Comparison of ENCODE assay signal across 8 mouse cellular contexts in the genomic region with DNA sequence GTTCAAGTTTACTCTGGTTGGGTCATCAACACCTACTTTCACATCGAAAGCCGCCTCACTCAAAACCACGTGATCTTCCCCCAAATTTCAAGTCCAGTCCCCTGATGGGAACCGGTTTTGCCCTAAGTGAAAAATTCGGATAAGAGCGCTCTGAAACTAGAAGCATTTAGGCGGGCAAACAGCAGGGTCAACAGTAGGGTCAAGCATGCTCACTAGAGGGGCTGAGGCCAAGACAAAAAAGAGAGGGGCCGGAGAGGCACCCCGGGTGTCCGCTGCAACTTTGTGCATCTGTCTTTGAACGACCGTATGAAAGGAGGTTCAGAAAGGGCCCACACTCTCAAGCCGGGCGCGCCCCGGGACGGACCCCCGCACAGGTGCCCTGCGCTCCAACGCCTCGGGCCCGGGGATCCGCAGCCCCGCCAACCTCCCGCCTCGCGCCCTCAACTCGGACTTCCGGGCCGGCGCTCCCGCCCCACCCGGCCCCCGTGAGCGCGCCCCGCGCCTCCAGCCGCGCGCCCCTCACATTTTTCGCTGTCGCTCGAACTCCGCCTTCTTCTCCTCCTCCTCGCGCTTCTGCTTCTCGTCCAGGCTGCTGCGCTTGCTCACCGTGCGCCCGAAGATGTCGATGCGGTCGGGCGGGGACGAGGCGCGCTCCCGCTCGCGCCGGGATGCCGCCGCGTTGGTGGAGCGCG. TPM values are rescaled to one million over a fixed set of nuclear protein-coding genes. Genes with fewer than 3 reads are reported as not detected.
DNase-seq lines count a peak whose midpoint lies in the region; ATAC-seq and TF ChIP-seq lines count a peak whose summit lies in the region.

No protein-coding gene starts in this region.

- under 1% methylated on average over 68 of the region's 68 CpGs for WGBS in bone marrow, adult 2 months
- under 1% methylated on average over 68 of the region's 68 CpGs for WGBS in heart, embryonic 12.5 days
- under 1% methylated on average over 67 of the region's 68 CpGs for WGBS in kidney, embryonic 16.5 days
- under 1% methylated on average over 66 of the region's 68 CpGs for WGBS in liver, embryonic 11.5 days

- peak; percentile 70 to 72 for DNase-seq in B cell, adult 2 months
- peak; percentile 74 for DNase-seq in liver, embryonic 11.5 days (ENCODE audit: low spot score)
- peak; percentile 74 for DNase-seq in naive thymus-derived CD4-positive, alpha-beta T cell, adult 2 months (ENCODE audit: low read depth)
- peak; percentile 67 for DNase-seq in splenic B cell, adult 2 months (ENCODE audit: low read depth, low spot score)

- no peak for TF ChIP-seq CTCF in bone marrow, adult 2 months (IDR thresholded peaks at IDR 0.05; ENCODE audit: control insufficient read depth, insufficient read depth, low read length)
- no peak for TF ChIP-seq CTCF in embryonic fibroblast, embryonic 13.5 days (IDR thresholded peaks at IDR 0.05; ENCODE audit: borderline replicate concordance, insufficient read depth, low read length)

- peak overlapping the region; percentile 81 for H3K4me2 ChIP-seq in heart, embryonic 12.5 days
- peak overlapping the region; percentile 84 for H3K4me2 ChIP-seq in kidney, embryonic 16.5 days (replicated peaks; ENCODE audit: low read depth, low read length)
- peak overlapping the region; percentile 89 for H3K4me2 ChIP-seq in liver, embryonic 11.5 days

- peak; percentile 29; the same call in 1 of the 2 replicates for TF ChIP-seq POLR2A in bone marrow, adult 2 months (IDR thresholded peaks at IDR 0.05; ENCODE audit: borderline replicate concordance, control insufficient read depth, low read depth, low read length)
- peak; percentile 71 for TF ChIP-seq POLR2A in embryonic fibroblast, embryonic 13.5 days (IDR thresholded peaks at IDR 0.05; ENCODE audit: low read depth, low read length)

- peak; percentile 78 for ATAC-seq in heart, embryonic 12.5 days (ENCODE audit: insufficient number of reproducible peaks, low FRiP score)
- ATAC-seq in kidney, embryonic 16.5 days (ENCODE audit: low FRiP score, low TSS enrichment): peak; percentile 81
- peak; percentile 73 for ATAC-seq in liver, embryonic 11.5 days (replicated peaks; ENCODE audit: low FRiP score)

- H3K4me1 ChIP-seq in bone marrow, adult 2 months (ENCODE audit: control insufficient read depth, insufficient read depth, low read length): peaks cover 1% of the 10 kb centered on the region; the same call in 1 of the 2 replicates
- H3K4me1 ChIP-seq in embryonic fibroblast, embryonic 13.5 days (ENCODE audit: control insufficient read depth, insufficient read depth, low read length): peaks cover 16% of the 10 kb centered on the region; the same call in 1 of the 2 replicates
- H3K4me1 ChIP-seq in heart, embryonic 12.5 days (replicated peaks): peaks cover 37% of the 10 kb centered on the region
- peaks cover 34% of the 10 kb centered on the region for H3K4me1 ChIP-seq in kidney, embryonic 16.5 days (ENCODE audit: insufficient read depth, low read length)
- H3K4me1 ChIP-seq in liver, embryonic 11.5 days (replicated peaks; ENCODE audit: control insufficient read depth, insufficient read depth, low read length): peaks cover 31% of the 10 kb centered on the region

- H3K27ac ChIP-seq in bone marrow, adult 2 months (ENCODE audit: control insufficient read depth, insufficient read depth, low read depth, low read length, poor library complexity): peak overlapping the region; percentile 95
- peak overlapping the region; percentile 60 for H3K27ac ChIP-seq in embryonic fibroblast, embryonic 13.5 days (ENCODE audit: insufficient read depth, low read length)
- peak overlapping the region; percentile 96 for H3K27ac ChIP-seq in heart, embryonic 12.5 days (ENCODE audit: poor library complexity, severe bottlenecking)
- H3K27ac ChIP-seq in kidney, embryonic 16.5 days (ENCODE audit: low read length): peak overlapping the region; percentile 94
- peak overlapping the region; percentile 92 for H3K27ac ChIP-seq in liver, embryonic 11.5 days (ENCODE audit: low read depth, low read length)

- no peaks in the 10 kb centered on the region for H3K27me3 ChIP-seq in heart, embryonic 12.5 days (replicated peaks)
- no peaks in the 10 kb centered on the region for H3K27me3 ChIP-seq in kidney, embryonic 16.5 days (ENCODE audit: insufficient read depth, low read length)
- H3K27me3 ChIP-seq in liver, embryonic 11.5 days (replicated peaks; ENCODE audit: control insufficient read depth, insufficient read depth, low read length): no peaks in the 10 kb centered on the region
- H3K27me3 ChIP-seq in splenic B cell, adult 2 months (ENCODE audit: control insufficient read depth, insufficient read depth, low read length, poor library complexity, severe bottlenecking): no peaks in the 10 kb centered on the region

- H3K9me3 ChIP-seq in heart, embryonic 12.5 days (replicated peaks): no peaks in the 10 kb centered on the region
- H3K9me3 ChIP-seq in kidney, embryonic 16.5 days (ENCODE audit: low read length): no peaks in the 10 kb centered on the region
- H3K9me3 ChIP-seq in liver, embryonic 11.5 days (ENCODE audit: control insufficient read depth, low read length): no peaks in the 10 kb centered on the region

- no peaks in the 10 kb centered on the region for H3K36me3 ChIP-seq in heart, embryonic 12.5 days
- no peaks in the 10 kb centered on the region for H3K36me3 ChIP-seq in kidney, embryonic 16.5 days (ENCODE audit: insufficient read depth, low read length)
- H3K36me3 ChIP-seq in liver, embryonic 11.5 days (ENCODE audit: control insufficient read depth, insufficient read depth, low read length): no peaks in the 10 kb centered on the region; the same call in 1 of the 2 replicates
- no peaks in the 10 kb centered on the region for H3K36me3 ChIP-seq in splenic B cell, adult 2 months (ENCODE audit: control insufficient read depth, insufficient read depth, low read length, poor library complexity, severe bottlenecking)

- peak overlapping the region; percentile 100 for H3K4me3 ChIP-seq in bone marrow, adult 2 months (replicated peaks; ENCODE audit: control insufficient read depth, low read depth, low read length)
- H3K4me3 ChIP-seq in embryonic fibroblast, embryonic 13.5 days (ENCODE audit: insufficient read depth, low read length): peak overlapping the region; percentile 100
- H3K4me3 ChIP-seq in heart, embryonic 12.5 days: peak overlapping the region; percentile 95
- peak overlapping the region; percentile 80 for H3K4me3 ChIP-seq in kidney, embryonic 16.5 days (ENCODE audit: low read length)
- H3K4me3 ChIP-seq in liver, embryonic 11.5 days (ENCODE audit: low read depth, low read length): peak overlapping the region; percentile 94

- H3K9ac ChIP-seq in heart, embryonic 12.5 days: peak overlapping the region; percentile 99
- H3K9ac ChIP-seq in kidney, embryonic 16.5 days (replicated peaks; ENCODE audit: low read length): peak overlapping the region; percentile 99
- peak overlapping the region; percentile 99 for H3K9ac ChIP-seq in liver, embryonic 11.5 days (ENCODE audit: low read depth, low read length)

RNA-seq across cellular contexts. Expression of a gene that starts 0.7 kb away (rescaled TPM):
- 122 and 172 TPM in 2 replicates for polyA plus RNA-seq in bone marrow, adult 2 months (2011; ENCODE audit: insufficient read depth, insufficient read length, low replicate concordance, missing spikeins)
- polyA plus RNA-seq in embryonic fibroblast, embryonic 13.5 days (2011; ENCODE audit: insufficient read length, low read depth, missing spikeins): 104 and 109 TPM in 2 replicates
- polyA plus RNA-seq in heart, embryonic 12.5 days (2016; fragmentation: Nextera tagmentation; extraction: Ambion mirVana): 111 TPM in 2 replicates
- 105 and 119 TPM in 2 replicates for polyA plus RNA-seq in kidney, embryonic 16.5 days (2015; fragmentation: Nextera tagmentation; extraction: Ambion mirVana)
- polyA plus RNA-seq in liver, embryonic 11.5 days (2014; fragmentation: Nextera tagmentation; extraction: Ambion mirVana): 87.2 and 88.2 TPM in 2 replicates

RNA-seq across cellular contexts. Expression of a gene that starts 28.6 kb away (rescaled TPM):
- 0.66 and 2.9 TPM in 2 replicates for polyA plus RNA-seq in bone marrow, adult 2 months (2011; ENCODE audit: insufficient read depth, insufficient read length, low replicate concordance, missing spikeins)
- 56.9 and 57.2 TPM in 2 replicates for polyA plus RNA-seq in embryonic fibroblast, embryonic 13.5 days (2011; ENCODE audit: insufficient read length, low read depth, missing spikeins)
- 25.4 and 27.1 TPM in 2 replicates for polyA plus RNA-seq in heart, embryonic 12.5 days (2016; fragmentation: Nextera tagmentation; extraction: Ambion mirVana)
- 19.9 and 23.2 TPM in 2 replicates for polyA plus RNA-seq in kidney, embryonic 16.5 days (2015; fragmentation: Nextera tagmentation; extraction: Ambion mirVana)
- polyA plus RNA-seq in liver, embryonic 11.5 days (2014; fragmentation: Nextera tagmentation; extraction: Ambion mirVana): 7.6 and 8.0 TPM in 2 replicates

Comparison
In these comparisons a context has a peak if more than half of its experiments do, and no peak if none do; other contexts are left out.
1. Peak in every context shown above with its lines: DNase-seq, ATAC-seq, H3K4me3 ChIP-seq and H3K27ac ChIP-seq.